Mouse (Mus musculus) CH12.LX (cell line): ENCODE measurements around the gene Nutm1. TPM values are rescaled to one million over a fixed set of nuclear protein-coding genes. Genes with fewer than 3 reads are reported as not detected.

Source experiments
- DNase-seq: peaks from one replicate; pipeline ENCODE4 v3.0.0-alpha.2; 2013; ENCODE audit errors: extremely low read depth
- H3K27ac ChIP-seq: 2 replicates; pipeline ENCODE4 v1.5.1; 2012; ENCODE audit warnings: low read depth, mild to moderate bottlenecking, control low read depth, moderate library complexity; ENCODE audit not compliant: insufficient read depth
- H3K27me3 ChIP-seq: replicated peaks from 2 replicates; pipeline ENCODE3; 2012; ENCODE audit warnings: inconsistent platforms
- H3K36me3 ChIP-seq, 2 experiments: replicated peaks in 1 of 2; 2 replicates each; pipeline versions ENCODE3 to v1.6.1; 2012; ENCODE audit warnings: inconsistent platforms in 1 of 2, low read length in 1 of 2, mild to moderate bottlenecking in 1 of 2, mixed read lengths in 1 of 2, moderate library complexity in 1 of 2; ENCODE audit not compliant: control insufficient read depth in 1 of 2, insufficient read depth in 1 of 2
- H3K4me1 ChIP-seq, 2 experiments: 2 replicates each; pipeline ENCODE4 v1.6.1; 2012; ENCODE audit warnings: inconsistent platforms in 1 of 2, moderate library complexity in 1 of 2; ENCODE audit not compliant: insufficient read depth in 2 of 2, control insufficient read depth in 1 of 2
- H3K4me2 ChIP-seq: 2 replicates; pipeline ENCODE4 v1.6.1; 2012; ENCODE audit warnings: low read depth, mild to moderate bottlenecking, control low read depth; ENCODE audit not compliant: poor library complexity, insufficient read depth, severe bottlenecking
- H3K4me3 ChIP-seq, 3 experiments: fragments of 150-350 bp in 1 of 3; sonication (generic) in 1 of 3; replicated peaks in 1 of 3; 2 replicates each; pipeline versions ENCODE3 to v1.5.1; 2011 to 2012; ENCODE audit warnings: low read depth in 2 of 3, low read length in 2 of 3, mild to moderate bottlenecking in 2 of 3, moderate library complexity in 2 of 3, control low read depth in 1 of 3, improper control_type of control experiment in 1 of 3, inconsistent platforms in 1 of 3, mixed read lengths in 1 of 3; ENCODE audit not compliant: poor library complexity in 1 of 3
- H3K79me2 ChIP-seq: replicated peaks from 2 replicates; pipeline ENCODE4 v1.6.1; 2012; ENCODE audit warnings: mild to moderate bottlenecking, moderate library complexity; ENCODE audit not compliant: control insufficient read depth, poor library complexity, insufficient read depth, severe bottlenecking; ENCODE audit errors: extremely low read depth
- H3K9ac ChIP-seq: 2 replicates; pipeline ENCODE4 v1.6.1; 2012; ENCODE audit warnings: low read depth, mild to moderate bottlenecking, control low read depth, moderate library complexity; ENCODE audit not compliant: insufficient read depth
- H3K9me3 ChIP-seq: replicated peaks from 2 replicates; pipeline ENCODE3; 2012; ENCODE audit warnings: low read length, inconsistent platforms, mixed read lengths
- BHLHE40 ChIP-seq: IDR thresholded peaks from 2 replicates; pipeline ENCODE4 v1.6.1; 2011; ENCODE audit warnings: mild to moderate bottlenecking, low read depth, low read length, improper control_type of control experiment
- CHD2 ChIP-seq: IDR thresholded peaks from 2 replicates; pipeline ENCODE4 v1.6.1; 2011; ENCODE audit warnings: low read length, improper control_type of control experiment
- CTCF ChIP-seq, 2 experiments: IDR thresholded peaks in 1 of 2; conservative IDR thresholded peaks in 1 of 2; 2 replicates each; pipeline ENCODE4 v1.5.1; 2011 to 2012; ENCODE audit warnings: low read depth in 2 of 2, low read length in 2 of 2, improper control_type of control experiment in 1 of 2, inconsistent platforms in 1 of 2, mild to moderate bottlenecking in 1 of 2, moderate library complexity in 1 of 2
- E2F4 ChIP-seq: IDR thresholded peaks from 2 replicates; pipeline ENCODE4 v1.6.1; 2011; ENCODE audit warnings: low read depth, low read length, improper control_type of control experiment; ENCODE audit not compliant: insufficient replicate concordance
- ELF1 ChIP-seq: IDR thresholded peaks from 2 replicates; pipeline ENCODE4 v1.6.1; 2014; ENCODE audit warnings: low read depth, mild to moderate bottlenecking, inconsistent platforms, low read length, improper control_type of control experiment
- EP300 ChIP-seq: IDR thresholded peaks from 2 replicates; pipeline ENCODE4 v1.6.1; 2011; ENCODE audit warnings: low read length, improper control_type of control experiment
- ETS1 ChIP-seq: conservative IDR thresholded peaks from 2 replicates; pipeline ENCODE4 v1.6.1; 2012; ENCODE audit warnings: low read depth, mild to moderate bottlenecking, inconsistent platforms, low read length, improper control_type of control experiment, moderate library complexity
- MAX ChIP-seq: IDR thresholded peaks from 2 replicates; pipeline ENCODE4 v1.6.1; 2011; ENCODE audit warnings: low read length, improper control_type of control experiment
- MAZ ChIP-seq: IDR thresholded peaks from 2 replicates; pipeline ENCODE4 v1.6.1; 2012; ENCODE audit warnings: low read depth, mild to moderate bottlenecking, inconsistent platforms, low read length, improper control_type of control experiment, moderate library complexity
- MXI1 ChIP-seq: IDR thresholded peaks from 2 replicates; pipeline ENCODE4 v1.6.1; 2011; ENCODE audit warnings: mild to moderate bottlenecking, low read depth, low read length, improper control_type of control experiment
- MYC ChIP-seq: IDR thresholded peaks from 2 replicates; pipeline ENCODE4 v1.6.1; 2011; ENCODE audit warnings: low read depth, mild to moderate bottlenecking, improper control_type of control experiment, low read length
- NRF1 ChIP-seq: IDR thresholded peaks from 2 replicates; pipeline ENCODE4 v1.6.1; 2014; ENCODE audit warnings: low read depth, mild to moderate bottlenecking, inconsistent platforms, low read length, improper control_type of control experiment, moderate library complexity
- POLR2A ChIP-seq: IDR thresholded peaks from 2 replicates; pipeline ENCODE4 v1.6.1; 2011; ENCODE audit warnings: low read depth, mild to moderate bottlenecking, improper control_type of control experiment, low read length
- RAD21 ChIP-seq: IDR thresholded peaks from 2 replicates; pipeline ENCODE4 v1.6.1; 2011; ENCODE audit warnings: low read depth, mild to moderate bottlenecking, low read length, improper control_type of control experiment, moderate library complexity
- TBP ChIP-seq: conservative IDR thresholded peaks from 2 replicates; pipeline ENCODE4 v1.6.1; 2011; ENCODE audit warnings: low read depth, low read length, improper control_type of control experiment
- UBTF ChIP-seq: IDR thresholded peaks from 2 replicates; pipeline ENCODE4 v1.6.1; 2012; ENCODE audit warnings: low read depth, mild to moderate bottlenecking, inconsistent platforms, low read length, improper control_type of control experiment, moderate library complexity
- USF1 ChIP-seq: IDR thresholded peaks from 2 replicates; pipeline ENCODE4 v1.6.1; 2014; ENCODE audit warnings: low read depth, mild to moderate bottlenecking, inconsistent platforms, low read length, improper control_type of control experiment
- USF2 ChIP-seq: conservative IDR thresholded peaks from 2 replicates; pipeline ENCODE4 v1.6.1; 2011; ENCODE audit warnings: low read depth, low read length, improper control_type of control experiment
- ZC3H11A ChIP-seq: IDR thresholded peaks from 2 replicates; pipeline ENCODE4 v1.6.1; 2012; ENCODE audit warnings: low read depth, mild to moderate bottlenecking, inconsistent platforms, low read length, improper control_type of control experiment
- ZKSCAN1 ChIP-seq: IDR thresholded peaks from 2 replicates; pipeline ENCODE4 v1.6.1; 2012; ENCODE audit warnings: low read depth, inconsistent platforms, low read length, improper control_type of control experiment, borderline replicate concordance
- ZMIZ1 ChIP-seq: IDR thresholded peaks from 2 replicates; pipeline ENCODE4 v1.6.1; 2012; ENCODE audit warnings: low read depth, mild to moderate bottlenecking, inconsistent platforms, low read length, improper control_type of control experiment
- ZNF384 ChIP-seq: IDR thresholded peaks from 2 replicates; pipeline ENCODE4 v1.6.1; 2012; ENCODE audit warnings: low read depth, low read length, improper control_type of control experiment, inconsistent platforms
- dilution Hi-C: fragments of 300-500 bp; cut with MboI; formaldehyde crosslinking; loops from 2 replicates; pipeline ENCODE4 v1.14.3; 2020; ENCODE audit warnings: low sequenced_read_pairs; ENCODE audit not compliant: extremely low pct_unique_long_range_greater_than_20kb, extremely low pct_ligation_motif_present
- in situ Hi-C: fragments of 300-500 bp; cut with MboI; formaldehyde crosslinking; loops from 3 replicates; pipeline ENCODE4 v1.14.3; 2019; ENCODE audit warnings: low sequenced_read_pairs, low pct_ligation_motif_present, low pct_unique_long_range_greater_than_20kb, mixed read lengths
- polyA plus RNA-seq: library from polyadenylated mRNA; unstranded; fragments of >175 nt; gene quantifications from 2 replicates; pipeline ENCODE4 v1.2.1, GENCODE M21; 2012; ENCODE audit warnings: low read depth; ENCODE audit not compliant: insufficient read length
- total RNA-seq, 2 experiments: library from RNA; depleted of rRNA; stranded (reverse); fragments of 300-350 nt in 1 of 2; fragments of >200 nt in 1 of 2; gene quantifications; 2 replicates each; pipeline ENCODE4 v1.2.3; 2012 to 2014

The Nutm1 gene
- total and polyA plus RNA-seq, 3 experiments = not detected

DNA sequence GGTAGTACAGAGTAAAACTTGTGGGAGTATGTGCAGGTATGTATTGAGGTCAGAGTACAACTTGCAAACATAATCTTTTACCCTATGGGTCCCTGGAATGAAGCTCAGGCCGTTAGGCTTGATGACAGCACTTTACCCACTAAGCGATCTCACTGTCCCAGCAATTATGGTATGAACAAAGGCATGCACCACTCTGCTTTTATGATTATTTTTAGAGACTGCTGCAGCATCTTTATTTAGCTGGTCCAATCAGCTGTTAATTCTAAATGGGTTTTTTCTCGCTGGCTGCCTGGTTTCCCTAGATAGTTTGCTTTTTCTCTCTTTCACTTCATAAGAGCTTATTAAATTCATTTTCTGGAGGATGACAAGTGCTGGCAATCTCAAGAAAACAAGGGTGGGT lies 37.1 kb upstream of the Nutm1 start:
- Histone ChIP-seq H3K27me3 (no peaks in the 10 kb centered on the region), H3K27ac (no peak overlapping the region), H3K4me1 (no peaks in the 10 kb centered on the region), H3K36me3 (peaks cover 0 to 12% of the 10 kb centered on the region in 2 experiments), H3K79me2 (no peaks in the 10 kb centered on the region; the same call in 1 of the 2 replicates), H3K9me3 (no peaks in the 10 kb centered on the region), H3K4me2 (no peak overlapping the region), H3K4me3 (no peak overlapping the region), H3K9ac (no peak overlapping the region)
- TF ChIP-seq MXI1 (no peak), ETS1 (no peak), MAX (no peak), USF2 (no peak), UBTF (no peak), TBP (no peak)
- in situ Hi-C loops = no loop called here
- dilution Hi-C loops = no loop called here
- DNase-seq = no peak

DNA sequence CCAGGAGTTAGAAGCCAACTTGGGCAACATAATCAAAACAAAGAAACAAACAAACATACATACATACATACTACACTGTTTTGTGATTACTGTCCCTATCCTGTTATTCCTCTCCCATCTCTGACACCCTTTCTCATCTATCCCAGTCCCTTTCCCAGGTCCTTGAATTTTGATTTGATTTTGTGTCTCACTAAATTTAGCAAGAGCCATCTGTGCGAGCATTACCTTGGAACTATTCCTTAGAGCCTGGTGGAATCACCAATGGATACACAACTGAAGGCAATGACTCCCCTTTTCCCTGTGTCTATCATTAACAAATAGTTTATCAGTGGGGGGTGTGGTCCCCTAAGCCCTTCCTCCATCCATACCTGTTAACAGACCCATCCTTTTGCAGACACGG lies 33.7 kb upstream of the Nutm1 start:
- Histone ChIP-seq H3K9me3 (no peaks in the 10 kb centered on the region), H3K27ac (no peak overlapping the region), H3K4me2 (no peak overlapping the region), H3K9ac (no peak overlapping the region), H3K27me3 (no peaks in the 10 kb centered on the region), H3K4me1 (no peaks in the 10 kb centered on the region), H3K36me3 (peaks cover 0 to 13% of the 10 kb centered on the region in 2 experiments), H3K4me3 (no peak overlapping the region), H3K79me2 (no peaks in the 10 kb centered on the region)
- in situ Hi-C loops = no loop called here
- no peak for DNase-seq
- dilution Hi-C loops = no loop called here
- TF ChIP-seq USF1 = no peak
- no peak for TF ChIP-seq RAD21
- TF ChIP-seq ZKSCAN1 = no peak
- no peak for TF ChIP-seq MYC
- TF ChIP-seq ZNF384 = no peak
- TF ChIP-seq NRF1 = no peak
- no peak for TF ChIP-seq E2F4
- TF ChIP-seq BHLHE40 = no peak
- TF ChIP-seq POLR2A = no peak

DNA sequence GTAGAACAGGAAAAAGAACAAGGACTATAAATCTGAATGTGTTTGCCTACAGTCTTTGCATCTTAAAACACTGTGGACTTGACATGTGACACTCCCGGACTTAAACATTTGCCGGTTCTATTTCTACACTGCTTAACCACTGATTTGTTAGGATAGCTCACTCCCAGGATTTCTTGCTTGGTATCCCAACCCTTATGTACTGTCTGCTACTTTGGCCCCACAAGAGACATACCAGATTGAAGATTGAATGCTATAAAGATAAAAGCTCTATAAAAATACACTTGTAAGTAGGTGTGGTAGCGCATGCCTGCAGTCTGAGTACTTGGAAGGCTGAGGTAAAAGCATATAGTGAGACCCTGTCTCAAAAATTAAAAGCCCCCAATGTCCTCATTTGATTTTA lies 30.4 kb upstream of the Nutm1 start:
- dilution Hi-C loops = no loop called here
- no peaks in the 10 kb centered on the region for H3K9me3 ChIP-seq
- in situ Hi-C loops = no loop called here
- no peak for DNase-seq
- H3K4me1 ChIP-seq = no peaks in the 10 kb centered on the region
- H3K4me3 ChIP-seq = no peak overlapping the region
- TF ChIP-seq E2F4 (no peak), ELF1 (no peak), CHD2 (no peak), USF1 (no peak), CTCF (conservative IDR thresholded peaks at IDR 0.05 in 1 of 2, IDR thresholded peaks at IDR 0.05 in 1 of 2; ENCODE audit: low read depth in 2 of 2, low read length in 2 of 2) (no peak), MXI1 (no peak), ZMIZ1 (no peak), MAX (no peak), RAD21 (no peak), EP300 (no peak), ZKSCAN1 (no peak), UBTF (no peak), ZC3H11A (no peak), MAZ (no peak), USF2 (no peak), BHLHE40 (no peak), POLR2A (no peak), ZNF384 (no peak)
- no peak overlapping the region for H3K4me2 ChIP-seq
- no peak overlapping the region for H3K27ac ChIP-seq
- H3K27me3 ChIP-seq = no peaks in the 10 kb centered on the region
- peaks cover 0 to 8% of the 10 kb centered on the region in 2 experiments for H3K36me3 ChIP-seq
- no peak overlapping the region for H3K9ac ChIP-seq
- H3K79me2 ChIP-seq = no peaks in the 10 kb centered on the region
